19 mouse cellular contexts compared by ENCODE assay signal in genomic region chr10:3523044-3523793, GRCm38 (mm10). TPM values are rescaled to one million over a fixed set of nuclear protein-coding genes. Genes with fewer than 3 reads are reported as not detected.
DNase-seq lines count a peak whose midpoint lies in the region; ATAC-seq and TF ChIP-seq lines count a peak whose summit lies in the region.
"Had no signal": no experiment of that assay in that cellular context is flagged by ENCODE, and none has a peak within 500 bp of the region (broad histone marks: within the 10 kb centered on the region; RNA-seq: fewer than 3 reads in every experiment).

No protein-coding gene starts in this region.

- no peak overlapping the region for H3K9ac ChIP-seq in heart, embryonic 11.5 days (ENCODE audit: low read depth, low read length)
- H3K9ac ChIP-seq: embryonic facial prominence, embryonic 15.5 days; kidney, embryonic 15.5 days; midbrain, embryonic 12.5 days had no signal

- DNase-seq in adrenal gland, postnatal 36 days = peak; percentile 20 to 25
- no peak for DNase-seq in adrenal gland, adult 18-20 months (ENCODE audit: low spot score in 2 of 2)
- peak; percentile 56 for DNase-seq in 3134 (ENCODE audit: extremely low read depth, insufficient read length, low spot score)
- DNase-seq in Patski (ENCODE audit: low read depth, low spot score) = peak; percentile 63
- DNase-seq in urinary bladder, postnatal 25 days (ENCODE audit: low spot score) = no peak
- no peak for DNase-seq in spleen, adult 12 weeks (ENCODE audit: low spot score)
- no peak for DNase-seq in lung, adult 2 months
- DNase-seq: cerebellum, postnatal 25 days; gastrocnemius, postnatal 10 days; layer of hippocampus, adult 9-11 months had no signal

- no peak overlapping the region for H3K4me3 ChIP-seq in heart, embryonic 11.5 days (ENCODE audit: low read depth, low read length)
- no peak overlapping the region for H3K4me3 ChIP-seq in lung, adult 2 months (replicated peaks; ENCODE audit: extremely low read depth, low read depth, low read length)
- H3K4me3 ChIP-seq: embryonic facial prominence, embryonic 15.5 days; kidney, embryonic 15.5 days; limb, embryonic 10.5 days; midbrain, embryonic 12.5 days had no signal

- POLR2A ChIA-PET in Patski (lab: Charles Lee) = no interaction called here

- no peak for TF ChIP-seq POLR2A in lung, adult 2 months (IDR thresholded peaks at IDR 0.05; ENCODE audit: borderline replicate concordance, extremely low read depth, low read depth, low read length)

- peaks cover 36% of the 10 kb centered on the region for H3K4me1 ChIP-seq in heart, embryonic 11.5 days (ENCODE audit: control insufficient read depth, insufficient read depth, low read length)
- H3K4me1 ChIP-seq in lung, adult 2 months (ENCODE audit: control insufficient read depth, insufficient read depth, low read length) = no peaks in the 10 kb centered on the region
- H3K4me1 ChIP-seq: embryonic facial prominence, embryonic 15.5 days; kidney, embryonic 15.5 days; limb, embryonic 10.5 days; midbrain, embryonic 12.5 days had no signal

- peak overlapping the region; percentile 67 for H3K27ac ChIP-seq in heart, embryonic 11.5 days (ENCODE audit: low read depth, low read length)
- H3K27ac ChIP-seq: embryonic facial prominence, embryonic 15.5 days; hindbrain, postnatal 0 days; kidney, embryonic 15.5 days; limb, embryonic 10.5 days; midbrain, embryonic 12.5 days had no signal

- no peaks in the 10 kb centered on the region for H3K9me3 ChIP-seq in heart, embryonic 11.5 days (replicated peaks; ENCODE audit: control insufficient read depth, low read length)
- H3K9me3 ChIP-seq: embryonic facial prominence, embryonic 15.5 days; kidney, embryonic 15.5 days; limb, embryonic 10.5 days; midbrain, embryonic 12.5 days had no signal

- CTCF ChIA-PET in Patski (lab: Charles Lee) = interaction anchor here (0.6 to 2.4 kb wide), 2 partner anchors 10 to 436 kb away, joined by 3 to 12 read pairs; no protein-coding TSS in a partner anchor

- in situ Hi-C loops in Patski (cut with MboI; ENCODE audit: low pct_unique_long_range_greater_than_20kb) = no loop called here

- peak; percentile 97 for ATAC-seq in Patski
- peak; percentile 74 for ATAC-seq in heart, embryonic 11.5 days (replicated peaks; ENCODE audit: insufficient number of reproducible peaks, low FRiP score, low TSS enrichment)
- ATAC-seq: CD4-positive, CD25-positive, alpha-beta regulatory T cell, adult 4 months; hindbrain, postnatal 0 days; lung, postnatal 0 days had no signal

- TF ChIP-seq CTCF in Patski (IDR thresholded peaks at IDR 0.05) = no peak
- TF ChIP-seq CTCF in lung, adult 2 months (IDR thresholded peaks at IDR 0.05; ENCODE audit: insufficient read depth, low read length) = no peak

- no peak overlapping the region for H3K4me2 ChIP-seq in heart, embryonic 11.5 days
- H3K4me2 ChIP-seq: embryonic facial prominence, embryonic 15.5 days; kidney, embryonic 15.5 days; midbrain, embryonic 12.5 days had no signal

- H3K36me3 ChIP-seq in heart, embryonic 11.5 days (ENCODE audit: control insufficient read depth, insufficient read depth, low read length) = no peaks in the 10 kb centered on the region
- H3K36me3 ChIP-seq: embryonic facial prominence, embryonic 15.5 days; kidney, embryonic 15.5 days; limb, embryonic 10.5 days; midbrain, embryonic 12.5 days had no signal

- 34% methylated on average over 6 of the region's 6 CpGs for WGBS in heart, embryonic 11.5 days (ENCODE audit: insufficient replicate concordance)
- 83% methylated on average over 6 of the region's 6 CpGs for WGBS in lung, adult 2 months

- H3K27me3 ChIP-seq in Patski = no peaks in the 10 kb centered on the region
- H3K27me3 ChIP-seq in heart, embryonic 11.5 days (ENCODE audit: control insufficient read depth, insufficient read depth, low read length) = no peaks in the 10 kb centered on the region
- H3K27me3 ChIP-seq: embryonic facial prominence, embryonic 15.5 days; kidney, embryonic 15.5 days had no signal

RNA-seq across cellular contexts. Expression of gene Iyd, which starts 16.8 kb away (rescaled TPM):
- total RNA-seq in adrenal gland, postnatal 36 days (2021) = not detected
- under 1 TPM in 1 of 2 experiments, not detected in 1; 0.43 TPM for total RNA-seq in adrenal gland, adult 18-20 months (2021)
- polyA plus RNA-seq in Patski (2021) = not detected
- polyA plus RNA-seq in heart, embryonic 11.5 days (2014; fragmentation: Nextera tagmentation; extraction: Ambion mirVana) = 0.52 TPM in 1 of 2 replicates, not detected in the other
- polyA plus RNA-seq in lung, adult 2 months (2012; rRNA removed) = 1.9 and 2.8 TPM in 2 replicates
- polyA plus RNA-seq: CD4-positive, CD25-positive, alpha-beta regulatory T cell, adult 4 months; limb, embryonic 10.5 days; neural tube, embryonic 11.5 days had no signal

Comparison
In these comparisons a context has a peak if more than half of its experiments do, and no peak if none do; other contexts are left out.
1. DNase-seq: peak in adrenal gland, postnatal 36 days (2 of 2), 3134 (single experiment) and Patski (single experiment); none in adrenal gland, adult 18-20 months (0 of 2), urinary bladder, postnatal 25 days (single experiment), spleen, adult 12 weeks (single experiment) and lung, adult 2 months (single experiment).